Comparison of ENCODE assay signal across 8 mouse cellular contexts in genomic region chr5:129020731-129021130, GRCm38 (mm10). TPM values are rescaled to one million over a fixed set of nuclear protein-coding genes. Genes with fewer than 3 reads are reported as not detected.
A peak's percentile ranks its signal among the peaks of the same experiment; 100 is the strongest.
DNase-seq lines count a peak whose midpoint lies in the region; ATAC-seq lines count a peak whose summit lies in the region.

No protein-coding gene starts in this region.

- WGBS in forebrain, embryonic 16.5 days: 7% methylated on average over 28 of the region's 28 CpGs
- WGBS in kidney, embryonic 16.5 days: 6% methylated on average over 28 of the region's 28 CpGs

- peak overlapping the region; percentile 91 for H3K4me3 ChIP-seq in forebrain, embryonic 16.5 days (replicated peaks; ENCODE audit: low read length)
- peak overlapping the region; percentile 61 for H3K4me3 ChIP-seq in kidney, embryonic 16.5 days (ENCODE audit: low read length)

- peak; percentile 62 to 82 for DNase-seq in adrenal gland, adult (ENCODE audit: inconsistent age in 2 of 2, low spot score in 1 of 2)
- no peak for DNase-seq in adrenal gland, postnatal 10 days
- DNase-seq in right cerebral cortex, postnatal 25 days: peak; percentile 30
- no peak for DNase-seq in right cerebral cortex, postnatal 36 days (ENCODE audit: low spot score in 2 of 2)
- no peak for DNase-seq in c-Kit-positive CD71-positive TER-119-positive erythroid progenitor cells, embryonic 14.5 days (ENCODE audit: low spot score)

- H3K4me2 ChIP-seq in forebrain, embryonic 16.5 days (ENCODE audit: low read length): peak overlapping the region; percentile 92
- H3K4me2 ChIP-seq in kidney, embryonic 16.5 days (replicated peaks; ENCODE audit: low read depth, low read length): peak overlapping the region; percentile 70

- no peaks in the 10 kb centered on the region for H3K27me3 ChIP-seq in forebrain, embryonic 16.5 days (replicated peaks; ENCODE audit: control insufficient read depth, insufficient read depth, low read length)
- no peaks in the 10 kb centered on the region for H3K27me3 ChIP-seq in kidney, embryonic 16.5 days (ENCODE audit: insufficient read depth, low read length)

- peaks cover 3% of the 10 kb centered on the region for H3K36me3 ChIP-seq in forebrain, embryonic 16.5 days (ENCODE audit: control insufficient read depth, insufficient read depth)
- peaks cover 21% of the 10 kb centered on the region for H3K36me3 ChIP-seq in kidney, embryonic 16.5 days (ENCODE audit: insufficient read depth, low read length)

- peaks cover 16% of the 10 kb centered on the region for H3K4me1 ChIP-seq in forebrain, embryonic 16.5 days (replicated peaks; ENCODE audit: control insufficient read depth, insufficient read depth, low read length)
- peaks cover 9% of the 10 kb centered on the region for H3K4me1 ChIP-seq in kidney, embryonic 16.5 days (ENCODE audit: insufficient read depth, low read length)

- H3K9ac ChIP-seq in forebrain, embryonic 16.5 days (replicated peaks; ENCODE audit: low read depth, low read length): peak overlapping the region; percentile 92
- H3K9ac ChIP-seq in kidney, embryonic 16.5 days (replicated peaks; ENCODE audit: low read length): peak overlapping the region; percentile 99

- H3K27ac ChIP-seq in forebrain, embryonic 16.5 days (ENCODE audit: low read length): peak overlapping the region; percentile 97
- peak overlapping the region; percentile 98 for H3K27ac ChIP-seq in kidney, embryonic 16.5 days (ENCODE audit: low read length)

- peak; percentile 6; the same call in 1 of the 2 replicates for ATAC-seq in forebrain, embryonic 16.5 days
- ATAC-seq in kidney, embryonic 16.5 days (ENCODE audit: low FRiP score, low TSS enrichment): peak; percentile 4; the same call in 1 of the 2 replicates
- peak; percentile 9; the same call in 1 of the 2 replicates for ATAC-seq in megakaryocyte, adult 5-6 weeks (ENCODE audit: poor library complexity, severe bottlenecking)

- no peaks in the 10 kb centered on the region for H3K9me3 ChIP-seq in forebrain, embryonic 16.5 days (ENCODE audit: control insufficient read depth, low read length)
- no peaks in the 10 kb centered on the region for H3K9me3 ChIP-seq in kidney, embryonic 16.5 days (ENCODE audit: low read length)

RNA-seq across cellular contexts. Expression of gene Ran, which starts 0.9 kb away (rescaled TPM):
- 100 to 1,000 TPM; 183 to 187 TPM for total RNA-seq in adrenal gland, postnatal 10 days (2021)
- 436 and 440 TPM in 2 replicates for polyA plus RNA-seq in forebrain, embryonic 16.5 days (2015; fragmentation: Nextera tagmentation; extraction: Ambion mirVana)
- 613 and 614 TPM in 2 replicates for polyA plus RNA-seq in kidney, embryonic 16.5 days (2015; fragmentation: Nextera tagmentation; extraction: Ambion mirVana)
- total RNA-seq in megakaryocyte, adult 5-6 weeks (2015): 244 and 276 TPM in 2 replicates
- 240 and 264 TPM in 2 replicates for total RNA-seq in megakaryocyte, adult 5-6 weeks (2017)

RNA-seq across cellular contexts. Expression of gene Stx2, which starts 12.4 kb away (rescaled TPM):
- total RNA-seq in adrenal gland, postnatal 10 days (2021): 10 to 100 TPM; 30.3 to 36.5 TPM
- polyA plus RNA-seq in forebrain, embryonic 16.5 days (2015; fragmentation: Nextera tagmentation; extraction: Ambion mirVana): 15.3 and 18.0 TPM in 2 replicates
- 36.7 and 43.6 TPM in 2 replicates for polyA plus RNA-seq in kidney, embryonic 16.5 days (2015; fragmentation: Nextera tagmentation; extraction: Ambion mirVana)
- total RNA-seq in megakaryocyte, adult 5-6 weeks (2015): 16.2 and 17.0 TPM in 2 replicates
- 18.3 and 32.9 TPM in 2 replicates for total RNA-seq in megakaryocyte, adult 5-6 weeks (2017)

Comparison
In these comparisons a context has a peak if more than half of its experiments do, and no peak if none do; other contexts are left out.
1. DNase-seq: peak in adrenal gland, adult (2 of 2) and right cerebral cortex, postnatal 25 days (single experiment); none in adrenal gland, postnatal 10 days (single experiment), right cerebral cortex, postnatal 36 days (0 of 2) and c-Kit-positive CD71-positive TER-119-positive erythroid progenitor cells, embryonic 14.5 days (single experiment).
2. Peak in every context shown above with its lines, with median percentiles within 50 percentile points of each other: ATAC-seq.